Mouse (Mus musculus) midbrain, postnatal 0 days (tissue): ENCODE results near the gene Cdkl1. TPM values are rescaled to one million over a fixed set of nuclear protein-coding genes. Genes with fewer than 3 reads are reported as not detected.

Experiments used
- ATAC-seq: fragments of 200-750 bp; cut with Nextera tagmentation; 2 replicates; pipeline ENCODE4 v1.8.0; 2017; ENCODE audit warnings: moderate number of reproducible peaks, mild to moderate bottlenecking, moderate TSS enrichment, moderate library complexity; ENCODE audit not compliant: low FRiP score
- DNase-seq: peaks from one replicate; pipeline ENCODE4 v3.0.0-alpha.2; 2015; ENCODE audit warnings: low spot score
- H3K27ac ChIP-seq: fragments of 300-500 bp; sonication (generic); 2 replicates; pipeline ENCODE4 v1.5.1; 2014; ENCODE audit warnings: low read depth, mild to moderate bottlenecking, low read length, mixed read lengths
- H3K27me3 ChIP-seq: fragments of 300-500 bp; sonication (generic); 2 replicates; pipeline ENCODE4 v1.6.1; 2014; ENCODE audit warnings: low read length, control low read depth, mixed read lengths; ENCODE audit not compliant: insufficient read depth
- H3K36me3 ChIP-seq: fragments of 300-500 bp; sonication (generic); 2 replicates; pipeline ENCODE4 v1.6.1; 2014; ENCODE audit warnings: low read length, control low read depth, mixed read lengths; ENCODE audit not compliant: insufficient read depth
- H3K4me1 ChIP-seq: fragments of 300-500 bp; sonication (generic); 2 replicates; pipeline ENCODE4 v1.6.1; 2014; ENCODE audit warnings: mild to moderate bottlenecking, control low read depth, antibody characterized with exemption, low read length, mixed read lengths; ENCODE audit not compliant: insufficient read depth
- H3K4me2 ChIP-seq: fragments of 300-500 bp; sonication (generic); 2 replicates; pipeline ENCODE4 v1.6.1; 2014; ENCODE audit warnings: low read depth, mild to moderate bottlenecking, low read length, mixed read lengths; ENCODE audit not compliant: poor library complexity, severe bottlenecking
- H3K4me3 ChIP-seq: fragments of 300-500 bp; sonication (generic); 2 replicates; pipeline ENCODE4 v1.5.1; 2014; ENCODE audit warnings: low read depth, mild to moderate bottlenecking, low read length, moderate library complexity
- H3K9ac ChIP-seq: fragments of 300-500 bp; sonication (generic); replicated peaks from 2 replicates; pipeline ENCODE4 v1.6.1; 2014; ENCODE audit warnings: mild to moderate bottlenecking, low read length, moderate library complexity, mixed read lengths; ENCODE audit not compliant: poor library complexity, severe bottlenecking
- H3K9me3 ChIP-seq: fragments of 300-500 bp; sonication (generic); 2 replicates; pipeline ENCODE4 v1.6.1; 2016; ENCODE audit warnings: low read length, control low read depth
- CTCF ChIP-seq: IDR thresholded peaks from 2 replicates; pipeline ENCODE4 v1.5.1; 2016; ENCODE audit warnings: antibody characterized with exemption, mild to moderate bottlenecking
- WGBS: fragments of 180-500 bp; shearing (Covaris S2); extraction: QIAGEN DNeasy Blood & Tissue Kit; methylation state at CpG from one replicate; pipeline ENCODE4 v1.1.7; 2014; 5-methylcytosine and 5-hydroxymethylcytosine counted together
- microRNA counts: library from miRNA; unstranded; fragments of <30 nt; microRNA quantifications from one replicate; lab custom pipeline; 2015
- microRNA-seq: library from miRNA; unstranded; fragments of <30 nt; microRNA quantifications from one replicate; pipeline ENCODE4, GENCODE M21; 2016; ENCODE audit warnings: borderline number of aligned reads
- polyA plus RNA-seq: library from polyadenylated mRNA; unstranded; fragments of >200 nt; fragmentation: Nextera tagmentation; extraction: Ambion mirVana; gene quantifications from 2 replicates; pipeline ENCODE4 v1.2.1, GENCODE M21; 2015
- total RNA-seq: library from RNA; depleted of rRNA; stranded (reverse); fragments of >200 nt; gene quantifications from 2 replicates; pipeline ENCODE4 v1.2.3, GENCODE M21; 2014; rRNA removed

The Cdkl1 gene
- total and polyA plus RNA-seq, 2 experiments from 2014 or later: 21.7 to 46.0 TPM

- no peak for DNase-seq
- no peaks in the 10 kb centered on the region for H3K27me3 ChIP-seq
- no peak overlapping the region for H3K27ac ChIP-seq
- no peaks in the 10 kb centered on the region for H3K9me3 ChIP-seq
- no peak for ATAC-seq
- no peaks in the 10 kb centered on the region for H3K4me1 ChIP-seq
- TF ChIP-seq CTCF: no peak
- no peak overlapping the region for H3K9ac ChIP-seq
- H3K4me2 ChIP-seq: no peak overlapping the region
- H3K4me3 ChIP-seq: no peak overlapping the region
- H3K36me3 ChIP-seq: no peaks in the 10 kb centered on the region; the same call in 1 of the 2 replicates
Measured at GRCm38 (mm10) chr12:69713628-69714027, 77.4 kb downstream of the Cdkl1 start.

- DNase-seq: no peak
- TF ChIP-seq CTCF: no peak
- H3K27me3 ChIP-seq: no peaks in the 10 kb centered on the region
- H3K4me1 ChIP-seq: no peaks in the 10 kb centered on the region
- H3K9ac ChIP-seq: no peak overlapping the region
- ATAC-seq: no peak
- no peaks in the 10 kb centered on the region for H3K9me3 ChIP-seq
- H3K27ac ChIP-seq: no peak overlapping the region
- H3K4me3 ChIP-seq: no peak overlapping the region
- 93% methylated on average over 11 of the region's 11 CpGs for WGBS
- peaks cover 6% of the 10 kb centered on the region; the same call in 1 of the 2 replicates for H3K36me3 ChIP-seq
- H3K4me2 ChIP-seq: no peak overlapping the region
Measured at GRCm38 (mm10) chr12:69704799-69705458, 86.1 kb downstream of the Cdkl1 start.

- no peak for TF ChIP-seq CTCF
- DNase-seq: no peak
- Histone ChIP-seq H3K4me3 (no peak overlapping the region), H3K27me3 (no peaks in the 10 kb centered on the region), H3K4me2 (no peak overlapping the region), H3K9ac (no peak overlapping the region), H3K4me1 (no peaks in the 10 kb centered on the region), H3K27ac (no peak overlapping the region), H3K9me3 (no peaks in the 10 kb centered on the region), H3K36me3 (peaks cover 11% of the 10 kb centered on the region; the same call in 1 of the 2 replicates)
- WGBS: 84% methylated on average over 6 of the region's 6 CpGs
- no peak for ATAC-seq
Measured at GRCm38 (mm10) chr12:69698352-69698751, 92.7 kb downstream of the Cdkl1 start.

MicroRNAs within 50 kb of the gene (microRNA counts, 519-probe panel; counts per million panel counts)
- 528 counts per million, percentile 58 among the panel's probes with 10 or more counts for microRNA mmu-miR-681 (lab: Ali Mortazavi, UCI)

Small RNA genes lying within 50 kb of the gene (microRNA-seq; reads per million reads assigned to microRNA genes)
- gene Mir681: not detected

Other genes with a start within 250 kb of the Cdkl1 start
- gene Vcpkmt, start 208.2 kb downstream of the Cdkl1 start, total RNA-seq: 7.5 and 9.4 TPM in 2 replicates
- 32.2 and 32.5 TPM in 2 replicates for gene Vcpkmt, start 208.2 kb downstream of the Cdkl1 start, polyA plus RNA-seq
- 32.3 and 33.6 TPM in 2 replicates for gene Sos2, start 109.4 kb downstream of the Cdkl1 start, total RNA-seq
- 6.3 and 7.7 TPM in 2 replicates for gene Sos2, start 109.4 kb downstream of the Cdkl1 start, polyA plus RNA-seq
- gene L2hgdh, start 66.4 kb downstream of the Cdkl1 start, total RNA-seq: 11.0 and 14.8 TPM in 2 replicates
- gene L2hgdh, start 66.4 kb downstream of the Cdkl1 start, polyA plus RNA-seq: 9.7 and 9.8 TPM in 2 replicates
- 19.8 and 41.7 TPM in 2 replicates for gene Atp5s, start 66.3 kb downstream of the Cdkl1 start, total RNA-seq
- gene Atp5s, start 66.3 kb downstream of the Cdkl1 start, polyA plus RNA-seq: 39.1 and 44.4 TPM in 2 replicates
- gene Atl1, start 101.3 kb upstream of the Cdkl1 start, total RNA-seq: 121 and 230 TPM in 2 replicates
- 170 and 179 TPM in 2 replicates for gene Atl1, start 101.3 kb upstream of the Cdkl1 start, polyA plus RNA-seq
- gene Map4k5, start 101.9 kb upstream of the Cdkl1 start, total RNA-seq: 33.9 and 38.4 TPM in 2 replicates
- 13.7 and 16.9 TPM in 2 replicates for gene Map4k5, start 101.9 kb upstream of the Cdkl1 start, polyA plus RNA-seq
- gene Sav1, start 195.7 kb upstream of the Cdkl1 start, total RNA-seq: 16.0 and 17.8 TPM in 2 replicates
- gene Sav1, start 195.7 kb upstream of the Cdkl1 start, polyA plus RNA-seq: 1.9 and 2.0 TPM in 2 replicates